Mouse (Mus musculus) kidney, postnatal 14 days (tissue): ENCODE measurements around the gene Pla2g10.
"Not testable (repeated sequence)": the region's sequence is repeated elsewhere in the genome, so short reads cannot be mapped to it uniquely, and the experiment has no call there.

Experiments used
- DNase-seq: peaks from one replicate; pipeline ENCODE4 v3.0.0; 2022; ENCODE audit warnings: mixed read lengths

Pla2g10 gene

GRCm38 (mm10) chr16:13727811-13728335 lies 2.9 kb downstream of the Pla2g10 start:
- DNase-seq, result no peak

DNA sequence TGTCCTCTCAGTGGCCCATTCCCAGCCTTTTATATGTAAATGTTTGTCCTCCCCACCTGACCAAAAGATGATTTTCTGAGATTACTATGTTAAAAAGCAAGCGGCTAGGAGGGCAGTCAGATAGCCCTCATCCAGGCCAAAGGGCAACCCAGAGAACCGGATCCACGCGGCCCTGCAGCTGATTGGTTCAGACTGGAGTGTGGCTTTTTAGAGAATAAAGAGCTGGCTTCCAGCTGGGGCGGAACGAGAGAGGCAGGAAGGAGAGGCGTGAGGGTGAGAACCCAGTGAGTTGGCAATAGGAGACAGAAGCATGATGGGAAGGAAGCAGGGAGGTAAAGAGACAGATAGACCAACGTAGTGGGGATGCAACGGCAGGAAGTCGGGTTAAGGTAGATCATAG lies 7.8 kb downstream of the Pla2g10 start:
- DNase-seq, result peak; percentile 14

DNA sequence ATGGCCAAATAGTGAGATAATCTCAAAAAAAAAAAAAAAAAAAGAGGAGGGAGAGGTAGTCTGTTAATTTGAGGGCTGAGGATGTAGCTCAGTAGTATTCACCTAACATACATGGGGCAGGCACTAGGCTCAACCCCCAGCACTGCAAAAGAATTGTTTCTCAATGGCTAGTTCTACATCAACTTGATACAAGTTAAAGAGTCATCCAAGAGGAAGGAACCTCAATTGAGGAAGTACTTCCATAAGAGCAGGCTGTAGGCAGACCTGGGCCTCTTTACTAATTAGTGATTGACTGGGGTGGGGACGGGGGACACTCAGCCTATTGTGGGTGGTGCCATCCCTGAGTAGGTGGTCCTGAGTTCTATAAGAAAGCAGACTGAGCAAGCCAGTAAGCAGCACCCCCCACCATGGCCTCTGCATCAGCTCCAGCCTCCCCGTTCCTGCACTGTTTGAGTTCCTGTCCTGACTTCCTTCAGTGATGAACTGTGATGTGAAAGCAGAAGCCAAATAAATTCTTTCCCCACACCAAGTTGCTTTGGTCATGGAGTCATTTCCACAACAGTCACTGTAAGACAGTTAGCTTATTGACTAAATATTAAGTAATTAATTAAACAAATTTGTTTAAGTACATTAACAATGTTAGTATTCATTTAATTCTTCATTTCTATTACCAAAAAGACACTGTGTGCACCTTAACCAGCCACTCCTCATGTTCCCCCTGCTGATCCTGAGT lies 13.8 kb downstream of the Pla2g10 start:
- DNase-seq, result no peak

DNA sequence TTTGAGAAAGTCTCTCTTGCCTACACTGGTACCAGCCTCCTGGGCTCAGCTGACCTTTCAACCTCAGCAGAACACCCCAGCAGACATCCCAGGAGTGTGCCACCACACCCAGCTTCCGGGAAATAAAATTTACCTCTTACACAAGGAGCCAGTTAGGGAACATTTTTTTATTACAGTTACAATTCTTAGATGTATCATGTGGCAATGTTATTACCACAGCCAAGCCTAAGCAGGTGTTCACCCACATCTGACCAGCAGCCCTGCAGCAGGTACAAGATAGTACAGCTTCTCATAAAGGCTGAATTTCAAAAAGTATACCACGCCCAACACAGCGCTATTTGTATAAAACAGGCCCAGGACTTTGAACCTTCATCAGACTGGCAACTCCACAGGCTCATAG lies 15.9 kb downstream of the Pla2g10 start:
- no peak for DNase-seq

- DNase-seq, result no peak
These were observed 26.1 kb downstream of the Pla2g10 start for GRCm38 (mm10) chr16:13704676-13705075.

DNA sequence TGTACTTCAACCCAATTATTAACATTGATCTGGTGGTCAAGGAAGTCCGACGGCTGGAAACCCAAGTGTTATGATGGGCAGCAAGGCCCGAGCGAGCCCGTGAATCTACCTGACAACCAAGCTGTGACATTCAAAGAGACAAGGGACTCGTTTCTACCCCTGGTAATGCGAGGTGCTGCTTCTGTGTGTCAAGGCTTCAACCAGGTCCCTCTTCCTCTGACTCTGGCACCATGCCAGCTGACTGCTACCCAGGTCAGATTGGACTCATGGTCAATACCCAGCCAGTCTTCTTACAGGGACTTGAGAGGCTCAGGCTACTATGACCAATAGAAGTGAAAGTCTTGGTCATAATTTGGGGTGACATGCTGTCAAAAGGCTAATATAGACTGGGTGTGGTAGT lies 28.6 kb downstream of the Pla2g10 start:
- peak; percentile 13 for DNase-seq

DNA sequence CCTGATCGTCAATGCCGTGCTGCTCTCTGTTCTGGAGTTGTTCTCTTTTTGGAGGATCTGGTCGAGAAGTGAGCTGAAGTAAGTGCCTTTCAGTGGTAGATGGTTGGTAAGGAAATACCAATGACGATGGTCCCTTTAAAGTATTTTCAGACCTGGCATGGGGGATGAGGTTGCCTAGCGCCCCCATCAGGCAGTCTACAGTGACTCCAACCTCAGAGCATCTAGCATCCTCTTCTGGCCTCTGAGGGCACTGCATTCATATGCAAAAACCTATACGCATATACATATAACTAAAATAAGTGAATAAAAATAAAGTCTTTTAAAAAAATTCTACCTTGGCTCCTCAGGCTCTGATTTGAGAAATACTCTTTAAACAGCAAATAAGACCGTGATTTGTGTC lies 31.8 kb downstream of the Pla2g10 start:
- no peak for DNase-seq

DNA sequence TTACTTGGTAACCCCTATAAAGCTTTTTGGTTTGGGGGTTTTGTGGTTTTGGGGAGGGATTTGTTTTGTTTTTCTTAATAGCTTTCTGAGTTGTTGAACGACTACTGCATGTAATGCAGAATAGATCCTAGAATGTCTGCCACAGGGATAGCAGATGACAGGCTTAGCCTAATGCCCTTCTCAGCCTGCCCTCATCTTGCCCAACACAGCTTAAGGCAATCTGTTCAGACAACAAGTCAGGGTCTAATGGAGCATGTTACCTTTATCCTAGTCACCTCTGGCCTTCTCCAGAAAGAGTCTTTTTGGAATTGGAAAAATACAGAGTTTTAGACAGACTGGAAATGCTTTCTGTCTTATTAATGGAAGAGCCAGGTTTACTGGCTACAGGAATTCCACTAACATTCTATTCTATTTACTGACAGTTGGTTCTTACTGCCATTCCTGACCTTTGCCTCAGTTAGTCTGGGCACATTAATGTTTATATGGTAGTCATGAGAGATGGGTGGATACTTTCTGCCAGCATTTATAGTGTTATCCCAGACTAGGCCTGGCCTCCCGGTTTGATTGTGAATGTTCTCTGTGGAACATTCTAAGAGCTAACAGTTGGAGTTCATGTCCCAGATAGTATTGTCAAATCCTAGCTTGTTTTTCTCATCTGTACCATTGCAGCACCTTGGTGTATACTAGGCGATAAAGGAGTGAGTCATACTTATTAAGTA lies 52.0 kb downstream of the Pla2g10 start:
- no peak for DNase-seq

- no peak for DNase-seq
These were observed 56.3 kb downstream of the Pla2g10 start for GRCm38 (mm10) chr16:13674511-13674910.

- no peak for DNase-seq
These were observed 57.7 kb downstream of the Pla2g10 start for GRCm38 (mm10) chr16:13673114-13673513.

GRCm38 (mm10) chr16:13672386-13672898 lies 58.3 kb downstream of the Pla2g10 start:
- peak; percentile 71 for DNase-seq

GRCm38 (mm10) chr16:13671685-13672385 lies 58.9 kb downstream of the Pla2g10 start, which contains the start of the genes Bfar and 3110001I22Rik:
Bfar (plus strand) TSS chr16:13671858.
3110001I22Rik (plus strand) TSS chr16:13671929.
- DNase-seq, result peak; percentile 95

- not testable (repeated sequence) for DNase-seq
These were observed 59.9 kb downstream of the Pla2g10 start for GRCm38 (mm10) chr16:13670896-13671295.

GRCm38 (mm10) chr16:13669282-13669681 lies 61.5 kb downstream of the Pla2g10 start:
- DNase-seq, result no peak

DNA sequence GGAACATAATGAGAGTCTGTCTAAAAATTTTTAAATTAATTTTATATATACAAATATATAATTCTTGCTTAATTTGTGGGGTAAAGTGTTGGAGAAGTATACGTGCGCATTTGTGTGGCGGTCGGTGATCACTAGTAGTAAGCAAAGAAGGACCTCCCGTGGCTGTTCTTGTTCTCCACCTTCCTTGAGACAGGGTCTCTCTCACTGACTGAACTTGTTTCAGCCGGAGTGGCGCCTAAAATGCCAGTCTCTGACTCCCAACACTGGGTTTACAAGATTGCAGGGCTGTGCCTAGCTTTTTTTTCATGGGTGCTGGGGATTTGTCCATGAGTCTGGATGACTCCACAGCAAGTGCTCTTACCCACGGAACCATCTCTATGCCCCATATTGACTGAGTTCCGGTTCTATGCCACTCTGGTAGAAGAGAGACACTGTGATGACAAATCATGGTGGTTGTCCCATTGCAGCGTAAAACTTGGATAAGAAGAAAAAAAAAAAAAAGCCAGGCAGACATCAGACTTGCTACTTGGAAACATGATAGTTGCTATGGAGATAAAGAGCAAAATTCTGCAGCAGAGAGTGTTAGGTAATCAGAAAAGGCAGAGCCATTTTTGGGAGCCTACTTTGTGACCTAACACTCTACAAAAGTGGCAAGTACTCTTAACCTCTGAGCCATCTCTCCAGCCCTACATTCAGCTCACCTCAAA lies 62.2 kb downstream of the Pla2g10 start:
- peak; percentile 7 for DNase-seq

DNA sequence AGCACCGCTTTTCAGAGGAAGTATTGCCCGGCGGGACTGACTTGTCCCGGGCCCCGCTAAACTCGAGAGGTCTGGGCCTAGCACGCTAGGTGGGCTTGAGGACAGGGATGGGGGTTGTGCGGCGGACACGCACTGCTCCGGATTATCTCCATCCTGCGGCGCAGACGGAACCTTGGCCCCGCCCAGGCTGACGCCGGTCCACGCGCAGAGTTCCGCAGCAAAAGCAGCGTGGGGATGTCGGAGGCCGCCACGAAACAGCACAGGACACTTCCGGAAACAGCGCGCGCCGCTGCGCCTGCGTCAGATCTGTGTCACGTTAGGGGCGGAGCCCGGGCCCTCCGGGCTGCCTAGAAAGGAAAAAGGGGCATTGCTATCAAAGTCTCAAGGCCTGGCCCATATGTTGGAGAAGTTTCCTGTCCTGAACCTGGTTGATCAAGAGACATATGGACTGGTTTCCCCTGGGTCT lies 62.9 kb downstream of the Pla2g10 start, which contains the start of gene Parn:
TSS of gene Parn (minus strand) at position 293 of the 466 bp plus-strand sequence.
- DNase-seq, result peak; percentile 95
